Mouse (Mus musculus) heart, embryonic 16.5 days (tissue): ENCODE measurements around the gene Parm1. TPM values are rescaled to one million over a fixed set of nuclear protein-coding genes. Genes with fewer than 3 reads are reported as not detected.

ENCODE experiments used
- ATAC-seq: fragments of 200-750 bp; cut with Nextera tagmentation; replicated peaks from 2 replicates; pipeline ENCODE4 v1.8.0; 2017; ENCODE audit warnings: moderate number of reproducible peaks; ENCODE audit not compliant: insufficient read depth, low FRiP score; ENCODE audit errors: extremely low read depth
- H3K27ac ChIP-seq: fragments of 300-500 bp; sonication (generic); 2 replicates; pipeline ENCODE4 v1.5.1; 2014; ENCODE audit warnings: mild to moderate bottlenecking, low read length, control low read depth, moderate library complexity
- H3K27me3 ChIP-seq: fragments of 300-500 bp; sonication (generic); 2 replicates; pipeline ENCODE4 v1.6.1; 2014; ENCODE audit warnings: low read length, mixed read lengths; ENCODE audit not compliant: control insufficient read depth, insufficient read depth
- H3K36me3 ChIP-seq: fragments of 300-500 bp; sonication (generic); 2 replicates; pipeline ENCODE4 v1.6.1; 2014; ENCODE audit not compliant: control insufficient read depth, insufficient read depth
- H3K4me1 ChIP-seq: fragments of 300-500 bp; sonication (generic); 2 replicates; pipeline ENCODE4 v1.6.1; 2014; ENCODE audit warnings: low read length, mixed read lengths; ENCODE audit not compliant: control insufficient read depth, insufficient read depth
- H3K4me2 ChIP-seq: fragments of 300-500 bp; sonication (generic); 2 replicates; pipeline ENCODE4 v1.6.1; 2014; ENCODE audit warnings: low read depth, mild to moderate bottlenecking, control low read depth, low read length
- H3K4me3 ChIP-seq: fragments of 300-500 bp; sonication (generic); 2 replicates; pipeline ENCODE4 v1.5.1; 2014; ENCODE audit warnings: mild to moderate bottlenecking, control low read depth, low read length
- H3K9ac ChIP-seq: fragments of 300-500 bp; sonication (generic); 2 replicates; pipeline ENCODE4 v1.6.1; 2014; ENCODE audit warnings: low read length, control low read depth
- H3K9me3 ChIP-seq: fragments of 300-500 bp; sonication (generic); replicated peaks from 2 replicates; pipeline ENCODE4 v1.6.1; 2016; ENCODE audit warnings: low read length; ENCODE audit not compliant: control insufficient read depth
- WGBS: fragments of 180-500 bp; shearing (Covaris S2); extraction: QIAGEN DNeasy Blood & Tissue Kit; methylation state at CpG from one replicate; pipeline ENCODE4 v1.1.7; 2014; 5-methylcytosine and 5-hydroxymethylcytosine counted together
- polyA plus RNA-seq: library from polyadenylated mRNA; unstranded; fragments of >200 nt; fragmentation: Nextera tagmentation; extraction: Ambion mirVana; gene quantifications from 2 replicates; pipeline ENCODE4 v1.2.1, GENCODE M21; 2015

Parm1 gene
- polyA plus RNA-seq, 1 experiment from 2014 or later = 32.5 TPM

- Histone ChIP-seq H3K9me3 (no peaks in the 10 kb centered on the region), H3K27ac (no peak overlapping the region), H3K27me3 (no peaks in the 10 kb centered on the region), H3K36me3 (0 out of 2 replicates have a peak, but pooled peaks cover 2% of the 10 kb centered on the region), H3K9ac (no peak overlapping the region), H3K4me2 (no peak overlapping the region), H3K4me3 (no peak overlapping the region), H3K4me1 (peaks cover 23% of the 10 kb centered on the region)
- no peak for ATAC-seq
- WGBS = 85% methylated on average over 3 of the region's 3 CpGs
These were observed 94.2 kb downstream of the Parm1 start for GRCm38 (mm10) chr5:91611589-91611988.

- no peak overlapping the region for H3K4me3 ChIP-seq
- no peak overlapping the region for H3K4me2 ChIP-seq
- H3K9ac ChIP-seq = no peak overlapping the region
- 66% methylated on average over 11 of the region's 11 CpGs for WGBS
- no peak overlapping the region for H3K27ac ChIP-seq
- peak; percentile 56; the same call in 1 of the 2 replicates for ATAC-seq
- no peaks in the 10 kb centered on the region for H3K9me3 ChIP-seq
- H3K4me1 ChIP-seq = peaks cover 19% of the 10 kb centered on the region
- H3K36me3 ChIP-seq = 0 out of 2 replicates have a peak, but pooled peaks cover 2% of the 10 kb centered on the region
- no peaks in the 10 kb centered on the region for H3K27me3 ChIP-seq
These were observed 100.2 kb downstream of the Parm1 start for GRCm38 (mm10) chr5:91617331-91618233.

- peaks cover 19% of the 10 kb centered on the region for H3K4me1 ChIP-seq
- H3K4me2 ChIP-seq = no peak overlapping the region
- no peak overlapping the region for H3K27ac ChIP-seq
- WGBS = 42% methylated on average over 4 of the region's 4 CpGs
- H3K9me3 ChIP-seq = no peaks in the 10 kb centered on the region
- no peaks in the 10 kb centered on the region for H3K27me3 ChIP-seq
- peaks cover 4% of the 10 kb centered on the region; the same call in 1 of the 2 replicates for H3K36me3 ChIP-seq
- no peak for ATAC-seq
- no peak overlapping the region for H3K4me3 ChIP-seq
- H3K9ac ChIP-seq = no peak overlapping the region
These were observed 101.3 kb downstream of the Parm1 start for GRCm38 (mm10) chr5:91618661-91619173.

- Histone ChIP-seq H3K4me3 (no peak overlapping the region), H3K36me3 (peaks cover 2% of the 10 kb centered on the region; the same call in 1 of the 2 replicates), H3K9me3 (no peaks in the 10 kb centered on the region), H3K4me2 (no peak overlapping the region), H3K27me3 (no peaks in the 10 kb centered on the region), H3K27ac (no peak overlapping the region), H3K4me1 (peaks cover 19% of the 10 kb centered on the region), H3K9ac (no peak overlapping the region)
- 95% methylated on average over 6 of the region's 6 CpGs for WGBS
- ATAC-seq = no peak
These were observed 103.8 kb downstream of the Parm1 start for GRCm38 (mm10) chr5:91621197-91621596.

- no peak overlapping the region for H3K9ac ChIP-seq
- WGBS = 85% methylated on average over 7 of the region's 7 CpGs
- no peaks in the 10 kb centered on the region for H3K9me3 ChIP-seq
- H3K36me3 ChIP-seq = peaks cover 2% of the 10 kb centered on the region; the same call in 1 of the 2 replicates
- H3K27ac ChIP-seq = no peak overlapping the region
- H3K4me3 ChIP-seq = no peak overlapping the region
- H3K4me2 ChIP-seq = no peak overlapping the region
- peaks cover 16% of the 10 kb centered on the region for H3K4me1 ChIP-seq
- ATAC-seq = no peak
- no peaks in the 10 kb centered on the region for H3K27me3 ChIP-seq
These were observed 109.4 kb downstream of the Parm1 start for GRCm38 (mm10) chr5:91626823-91627222.

GRCm38 (mm10) chr5:91629472-91629871 is 112.1 kb downstream of the Parm1 start:
- no peaks in the 10 kb centered on the region for H3K27me3 ChIP-seq
- 19% methylated on average over 5 of the region's 5 CpGs for WGBS
- H3K9me3 ChIP-seq = no peaks in the 10 kb centered on the region
- H3K9ac ChIP-seq = 0 out of 2 replicates have a peak overlapping the region, but pooled peaks have one; percentile 2
- peak overlapping the region; percentile 92 for H3K27ac ChIP-seq
- H3K4me2 ChIP-seq = peak overlapping the region; percentile 6; the same call in 1 of the 2 replicates
- H3K4me3 ChIP-seq = no peak overlapping the region
- no peaks in the 10 kb centered on the region for H3K36me3 ChIP-seq
- peak; percentile 97 for ATAC-seq
- H3K4me1 ChIP-seq = peaks cover 16% of the 10 kb centered on the region

- Histone ChIP-seq H3K4me3 (no peak overlapping the region), H3K36me3 (no peaks in the 10 kb centered on the region), H3K4me1 (no peaks in the 10 kb centered on the region), H3K27me3 (no peaks in the 10 kb centered on the region), H3K9ac (no peak overlapping the region), H3K4me2 (no peak overlapping the region), H3K9me3 (no peaks in the 10 kb centered on the region; the same call in 1 of the 2 replicates), H3K27ac (no peak overlapping the region)
- ATAC-seq = no peak
- 86% methylated on average over 4 of the region's 4 CpGs for WGBS
These were observed 133.9 kb downstream of the Parm1 start for GRCm38 (mm10) chr5:91651330-91651729.

GRCm38 (mm10) chr5:91653061-91653915 is 135.9 kb downstream of the Parm1 start:
- H3K4me1 ChIP-seq = no peaks in the 10 kb centered on the region
- no peak overlapping the region for H3K9ac ChIP-seq
- WGBS = 82% methylated on average over 14 of the region's 14 CpGs
- no peak overlapping the region for H3K4me2 ChIP-seq
- no peak overlapping the region for H3K4me3 ChIP-seq
- no peak overlapping the region for H3K27ac ChIP-seq
- no peak for ATAC-seq
- H3K9me3 ChIP-seq = no peaks in the 10 kb centered on the region; the same call in 1 of the 2 replicates
- no peaks in the 10 kb centered on the region for H3K36me3 ChIP-seq
- H3K27me3 ChIP-seq = no peaks in the 10 kb centered on the region
